In genomic region chr17:46244579-46244978, GRCm38 (mm10) we compare ENCODE assay signal across 14 mouse cellular contexts. TPM values are rescaled to one million over a fixed set of nuclear protein-coding genes. Genes with fewer than 3 reads are reported as not detected.
DNase-seq lines count a peak whose midpoint lies in the region; TF ChIP-seq lines count a peak whose summit lies in the region.
"Had no signal": no experiment of that assay in that cellular context is flagged by ENCODE, and none has a peak within 500 bp of the region (broad histone marks: within the 10 kb centered on the region; RNA-seq: fewer than 3 reads in every experiment).

No protein-coding gene starts in this region.

- H3K27ac ChIP-seq in cerebellum, adult 2 months (ENCODE audit: insufficient read depth, low read length): no peak overlapping the region
- H3K27ac ChIP-seq: embryonic facial prominence, embryonic 15.5 days; liver, embryonic 14.5 days; midbrain, embryonic 10.5 days had no signal

- DNase-seq in cerebellum, adult 2 months: peak; percentile 25 to 26
- no peak for DNase-seq in cerebellum, postnatal 14 days
- peak; percentile 14 for DNase-seq in kidney, postnatal 14 days
- no peak for DNase-seq in kidney, adult 18-20 months
- peak; percentile 82 for DNase-seq in adrenal gland, postnatal 25 days
- DNase-seq in lung, postnatal 25 days (ENCODE audit: low spot score): peak; percentile 72
- DNase-seq in T-cell, adult 2 months (ENCODE audit: low spot score): no peak
- no peak for DNase-seq in layer of hippocampus, adult 18-20 months (ENCODE audit: low spot score in 2 of 2)
- DNase-seq: cerebellum, adult 11 months; kidney, postnatal 10 days had no signal

- TF ChIP-seq CTCF in cerebellum, adult 2 months (IDR thresholded peaks at IDR 0.05; ENCODE audit: borderline replicate concordance, insufficient read depth, low read depth, low read length): no peak

- H3K4me1 ChIP-seq in cerebellum, adult 2 months (ENCODE audit: control insufficient read depth, insufficient read depth, low read length): peaks cover 9% of the 10 kb centered on the region

- WGBS in cerebellum, adult 2 months: 34% methylated on average over 10 of the region's 10 CpGs

- no peak overlapping the region for H3K4me3 ChIP-seq in cerebellum, adult 2 months (replicated peaks; ENCODE audit: insufficient read depth, low read depth, low read length)
- H3K4me3 ChIP-seq: embryonic facial prominence, embryonic 15.5 days; midbrain, embryonic 10.5 days had no signal

- no peaks in the 10 kb centered on the region for H3K27me3 ChIP-seq in cerebellum, adult 2 months (ENCODE audit: control insufficient read depth, insufficient read depth, low read length)
- H3K27me3 ChIP-seq: embryonic facial prominence, embryonic 15.5 days had no signal

- no peak for TF ChIP-seq POLR2A in cerebellum, adult 2 months (IDR thresholded peaks at IDR 0.05; ENCODE audit: borderline replicate concordance, insufficient read depth, low read length)

RNA-seq across cellular contexts. Expression of gene Polr1c, which starts 3.3 kb away (rescaled TPM):
- polyA plus RNA-seq in cerebellum, adult 2 months (2012; rRNA removed): 62.5 and 65.2 TPM in 2 replicates
- total RNA-seq in adrenal gland, postnatal 25 days (2021): 96.4 and 123 TPM in 2 replicates
- total RNA-seq in layer of hippocampus, adult 18-20 months (2021): 10 to 100 TPM; 36.0 to 38.5 TPM

RNA-seq across cellular contexts. Expression of gene Yipf3, which starts 3.3 kb away (rescaled TPM):
- polyA plus RNA-seq in cerebellum, adult 2 months (2012; rRNA removed): 111 and 117 TPM in 2 replicates
- total RNA-seq in adrenal gland, postnatal 25 days (2021): 169 and 208 TPM in 2 replicates
- 10 to 100 TPM; 85.0 to 99.1 TPM for total RNA-seq in layer of hippocampus, adult 18-20 months (2021)

RNA-seq across cellular contexts. Expression of gene Lrrc73, which starts 8.8 kb away (rescaled TPM):
- polyA plus RNA-seq in cerebellum, adult 2 months (2012; rRNA removed): 26.8 and 28.1 TPM in 2 replicates
- 5.3 and 6.6 TPM in 2 replicates for total RNA-seq in adrenal gland, postnatal 25 days (2021)
- total RNA-seq in layer of hippocampus, adult 18-20 months (2021): 10 to 100 TPM; 62.4 to 68.0 TPM
- total RNA-seq: hematopoietic stem cell, adult 5-6 weeks had no signal

RNA-seq across cellular contexts. Expression of gene Tjap1, which starts 38.2 kb away (rescaled TPM):
- 64.8 and 65.9 TPM in 2 replicates for polyA plus RNA-seq in cerebellum, adult 2 months (2012; rRNA removed)
- 66.6 and 69.7 TPM in 2 replicates for total RNA-seq in adrenal gland, postnatal 25 days (2021)
- 10 to 100 TPM; 44.1 to 47.2 TPM for total RNA-seq in layer of hippocampus, adult 18-20 months (2021)

RNA-seq across cellular contexts. Expression of gene Xpo5, which starts 42.0 kb away (rescaled TPM):
- 39.1 and 40.7 TPM in 2 replicates for polyA plus RNA-seq in cerebellum, adult 2 months (2012; rRNA removed)
- total RNA-seq in adrenal gland, postnatal 25 days (2021): 83.4 and 92.1 TPM in 2 replicates
- total RNA-seq in layer of hippocampus, adult 18-20 months (2021): 10 to 100 TPM; 46.6 to 47.2 TPM

Comparison
In these comparisons a context has a peak if more than half of its experiments do, and no peak if none do; other contexts are left out.
1. DNase-seq: peak in cerebellum, adult 2 months (2 of 2), kidney, postnatal 14 days (single experiment), adrenal gland, postnatal 25 days (single experiment) and lung, postnatal 25 days (single experiment); none in cerebellum, postnatal 14 days (0 of 2), kidney, adult 18-20 months (single experiment), T-cell, adult 2 months (single experiment) and layer of hippocampus, adult 18-20 months (0 of 2).